Mouse (Mus musculus): Measurements from ENCODE around the gene Ttc1. TPM values are rescaled to one million over a fixed set of nuclear protein-coding genes. Genes with fewer than 3 reads are reported as not detected.

Ttc1 gene
- polyA plus RNA-seq, 1 experiment from 2014 or later: 79.3 TPM

- WGBS: 69% methylated on average over 1 of the region's 1 CpGs
- DNase-seq (no peak), ATAC-seq (ENCODE audit: low FRiP score, low TSS enrichment) (no peak)
- Histone ChIP-seq H3K27me3 (ENCODE audit: control insufficient read depth, insufficient read depth, low read length) (no peaks in the 10 kb centered on the region), H3K27ac (replicated peaks; ENCODE audit: low read depth, low read length) (no peak overlapping the region), H3K4me1 (ENCODE audit: control insufficient read depth, insufficient read depth, low read length) (peaks cover 10% of the 10 kb centered on the region; the same call in 1 of the 2 replicates), H3K4me3 (replicated peaks; ENCODE audit: low read depth, low read length) (no peak overlapping the region), H3K9ac (replicated peaks; ENCODE audit: low read length) (no peak overlapping the region), H3K9me3 (ENCODE audit: control insufficient read depth, low read length) (no peaks in the 10 kb centered on the region), H3K36me3 (ENCODE audit: control insufficient read depth, insufficient read depth, low read length) (peaks cover 56% of the 10 kb centered on the region), H3K4me2 (ENCODE audit: low read length) (no peak overlapping the region)
Observed at GRCm38 (mm10) chr11:43688850-43689249, 59.0 kb downstream of the Ttc1 start.

DNA sequence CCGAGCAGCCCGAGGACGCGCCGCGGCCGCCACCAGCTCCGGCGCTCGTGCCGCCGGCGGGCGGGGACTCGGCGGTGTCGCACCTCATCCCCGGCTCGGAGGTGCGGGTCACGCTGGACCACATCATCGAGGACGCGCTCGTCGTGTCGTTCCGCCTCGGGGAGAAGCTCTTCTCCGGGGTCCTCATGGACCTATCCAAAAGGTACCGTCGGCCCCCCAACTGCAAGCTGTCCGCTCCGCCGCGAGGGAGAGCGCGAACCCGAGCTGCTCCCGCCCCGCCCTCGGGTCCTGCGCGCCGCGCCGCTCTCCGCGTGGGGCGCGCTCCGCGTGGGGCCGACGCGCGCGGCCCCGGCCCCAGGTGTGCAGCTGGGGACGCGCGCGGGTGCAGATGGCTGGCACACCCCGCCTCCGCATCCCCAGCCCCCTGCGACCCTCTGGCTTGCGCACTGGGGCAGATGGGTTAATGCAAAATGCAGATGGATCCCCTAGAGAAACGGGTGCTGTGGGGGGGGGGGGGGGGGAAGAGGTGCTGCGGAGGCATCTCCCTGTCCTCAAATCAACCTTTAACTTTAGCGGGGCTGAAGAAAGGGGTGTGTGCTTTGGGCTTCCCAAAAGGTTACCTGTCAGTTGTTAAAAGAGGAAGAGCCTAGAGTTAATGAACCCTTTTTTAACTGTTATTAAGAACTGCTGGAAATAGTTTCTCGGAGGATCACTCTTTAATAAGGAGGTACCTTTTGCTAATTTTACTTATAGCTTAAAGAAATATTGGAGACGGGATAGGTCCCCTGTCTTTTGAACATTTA is 65.2 kb downstream of the Ttc1 start:
- Histone ChIP-seq H3K27me3 (ENCODE audit: control insufficient read depth, insufficient read depth, low read length) (no peaks in the 10 kb centered on the region), H3K9me3 (ENCODE audit: control insufficient read depth, low read length) (no peaks in the 10 kb centered on the region), H3K27ac (replicated peaks; ENCODE audit: low read depth, low read length) (peak overlapping the region; percentile 97), H3K9ac (replicated peaks; ENCODE audit: low read length) (peak overlapping the region; percentile 94), H3K4me3 (replicated peaks; ENCODE audit: low read depth, low read length) (peak overlapping the region; percentile 85), H3K36me3 (ENCODE audit: control insufficient read depth, insufficient read depth, low read length) (peaks cover 17% of the 10 kb centered on the region), H3K4me1 (ENCODE audit: control insufficient read depth, insufficient read depth, low read length) (peaks cover 17% of the 10 kb centered on the region; the same call in 1 of the 2 replicates), H3K4me2 (ENCODE audit: low read length) (peak overlapping the region; percentile 64)
- under 1% methylated on average over 72 of the region's 72 CpGs for WGBS
- DNase-seq (peak; percentile 86), ATAC-seq (ENCODE audit: low FRiP score, low TSS enrichment) (peak; percentile 3)

GRCm38 (mm10) chr11:43681472-43682414 is 66.1 kb downstream of the Ttc1 start, which contains the start of gene Pwwp2a:
Gene Pwwp2a (plus strand): TSS chr11:43681998.
- H3K36me3 ChIP-seq (ENCODE audit: control insufficient read depth, insufficient read depth, low read length): peaks cover 10% of the 10 kb centered on the region
- H3K4me2 ChIP-seq (ENCODE audit: low read length): peak within 1 kb of the TSS; percentile 64
- H3K4me3 ChIP-seq (replicated peaks; ENCODE audit: low read depth, low read length): peak within 1 kb of the TSS; percentile 85
- no peaks in the 10 kb centered on the region for H3K9me3 ChIP-seq (ENCODE audit: control insufficient read depth, low read length)
- peak within 1 kb of the TSS; percentile 94 for H3K9ac ChIP-seq (replicated peaks; ENCODE audit: low read length)
- WGBS: under 1% methylated on average over 62 of the region's 87 CpGs
- H3K27ac ChIP-seq (replicated peaks; ENCODE audit: low read depth, low read length): peak within 1 kb of the TSS; percentile 97
- peaks cover 17% of the 10 kb centered on the region; the same call in 1 of the 2 replicates for H3K4me1 ChIP-seq (ENCODE audit: control insufficient read depth, insufficient read depth, low read length)
- DNase-seq: peak; percentile 99
- peak; percentile 99 for ATAC-seq (ENCODE audit: low FRiP score, low TSS enrichment)
- no peaks in the 10 kb centered on the region for H3K27me3 ChIP-seq (ENCODE audit: control insufficient read depth, insufficient read depth, low read length)

Other genes starting within 250 kb of the Ttc1 start
- gene Ccnjl, start 219.2 kb downstream of the Ttc1 start, polyA plus RNA-seq (2014; fragmentation: Nextera tagmentation; extraction: Ambion mirVana): 11.7 and 16.2 TPM in 2 replicates
- gene 4933415A04Rik, start 161.0 kb downstream of the Ttc1 start, polyA plus RNA-seq (2014; fragmentation: Nextera tagmentation; extraction: Ambion mirVana): 3.2 and 3.9 TPM in 2 replicates
- gene Fabp6, start 146.5 kb downstream of the Ttc1 start, polyA plus RNA-seq (2014; fragmentation: Nextera tagmentation; extraction: Ambion mirVana): not detected in 2 replicates
- 43.0 and 47.1 TPM in 2 replicates for gene Pwwp2a, start 66.0 kb downstream of the Ttc1 start, polyA plus RNA-seq (2014; fragmentation: Nextera tagmentation; extraction: Ambion mirVana)
- gene Adra1b, start 153.2 kb upstream of the Ttc1 start, polyA plus RNA-seq (2014; fragmentation: Nextera tagmentation; extraction: Ambion mirVana): 3.1 and 6.2 TPM in 2 replicates

Data from midbrain, embryonic 14.5 days (tissue).